Comparison of ENCODE assay signal across 8 mouse cellular contexts in genomic region chr13:48869600-48869949, GRCm38 (mm10). TPM values are rescaled to one million over a fixed set of nuclear protein-coding genes. Genes with fewer than 3 reads are reported as not detected.
DNase-seq lines count a peak whose midpoint lies in the region; ATAC-seq lines count a peak whose summit lies in the region.

No protein-coding gene starts in this region.

- no peak for ATAC-seq in embryonic facial prominence, embryonic 11.5 days (replicated peaks; ENCODE audit: insufficient number of reproducible peaks, low FRiP score, low TSS enrichment, low read depth)
- ATAC-seq in kidney, embryonic 14.5 days (ENCODE audit: low FRiP score, low TSS enrichment), result peak; percentile 2; the same call in 1 of the 2 replicates
- no peak for ATAC-seq in midbrain, embryonic 11.5 days (ENCODE audit: low FRiP score)

- peak overlapping the region; percentile 85 for H3K4me2 ChIP-seq in embryonic facial prominence, embryonic 11.5 days (ENCODE audit: low read depth, low read length)
- peak overlapping the region; percentile 84 for H3K4me2 ChIP-seq in kidney, embryonic 14.5 days (replicated peaks; ENCODE audit: low read depth, low read length)
- H3K4me2 ChIP-seq in midbrain, embryonic 11.5 days, result peak overlapping the region; percentile 72

- no peaks in the 10 kb centered on the region for H3K36me3 ChIP-seq in embryonic facial prominence, embryonic 11.5 days (replicated peaks; ENCODE audit: control insufficient read depth, insufficient read depth, low read depth, low read length)
- no peaks in the 10 kb centered on the region; the same call in 1 of the 2 replicates for H3K36me3 ChIP-seq in kidney, embryonic 14.5 days (ENCODE audit: control insufficient read depth, insufficient read depth, low read length)
- no peaks in the 10 kb centered on the region for H3K36me3 ChIP-seq in midbrain, embryonic 11.5 days (ENCODE audit: control insufficient read depth, insufficient read depth, low read length)

- peaks cover 16% of the 10 kb centered on the region for H3K4me1 ChIP-seq in embryonic facial prominence, embryonic 11.5 days (ENCODE audit: control insufficient read depth, insufficient read depth, low read length)
- H3K4me1 ChIP-seq in kidney, embryonic 14.5 days (ENCODE audit: control insufficient read depth, insufficient read depth, low read length), result peaks cover 21% of the 10 kb centered on the region
- peaks cover 21% of the 10 kb centered on the region for H3K4me1 ChIP-seq in midbrain, embryonic 11.5 days (ENCODE audit: control insufficient read depth, insufficient read depth, low read length)

- peak overlapping the region; percentile 99 for H3K9ac ChIP-seq in embryonic facial prominence, embryonic 11.5 days (replicated peaks; ENCODE audit: low read length)
- H3K9ac ChIP-seq in kidney, embryonic 14.5 days (ENCODE audit: low read depth, low read length), result peak overlapping the region; percentile 99
- H3K9ac ChIP-seq in midbrain, embryonic 11.5 days (ENCODE audit: low read length), result peak overlapping the region; percentile 98

- H3K9me3 ChIP-seq in embryonic facial prominence, embryonic 11.5 days (replicated peaks; ENCODE audit: control insufficient read depth, low read length), result no peaks in the 10 kb centered on the region
- no peaks in the 10 kb centered on the region for H3K9me3 ChIP-seq in kidney, embryonic 14.5 days (ENCODE audit: control insufficient read depth, low read length)
- H3K9me3 ChIP-seq in midbrain, embryonic 11.5 days (ENCODE audit: control insufficient read depth, low read length), result no peaks in the 10 kb centered on the region

- no peaks in the 10 kb centered on the region for H3K27me3 ChIP-seq in embryonic facial prominence, embryonic 11.5 days (ENCODE audit: control insufficient read depth, insufficient read depth, low read length)
- no peaks in the 10 kb centered on the region for H3K27me3 ChIP-seq in kidney, embryonic 14.5 days (ENCODE audit: control insufficient read depth, insufficient read depth, low read length)
- H3K27me3 ChIP-seq in midbrain, embryonic 11.5 days (ENCODE audit: control insufficient read depth, insufficient read depth, low read length), result no peaks in the 10 kb centered on the region

- WGBS in embryonic facial prominence, embryonic 11.5 days, result 8% methylated on average over 5 of the region's 5 CpGs
- WGBS in kidney, embryonic 14.5 days, result 9% methylated on average over 5 of the region's 5 CpGs
- 17% methylated on average over 5 of the region's 5 CpGs for WGBS in midbrain, embryonic 11.5 days

- peak; percentile 58 to 73 for DNase-seq in lung, adult 18-20 months
- no peak for DNase-seq in lung, postnatal 10 days
- DNase-seq in embryonic facial prominence, embryonic 11.5 days (ENCODE audit: low spot score), result peak; percentile 34
- DNase-seq in midbrain, embryonic 11.5 days (ENCODE audit: low spot score, missing footprints), result peak; percentile 90
- no peak for DNase-seq in frontal cortex, postnatal 25 days (ENCODE audit: low spot score in 2 of 2)
- DNase-seq in cerebellum, postnatal 36 days, result no peak
- no peak for DNase-seq in gastrocnemius, postnatal 10 days

- peak overlapping the region; percentile 96 for H3K4me3 ChIP-seq in embryonic facial prominence, embryonic 11.5 days (ENCODE audit: low read depth, low read length)
- peak overlapping the region; percentile 94 for H3K4me3 ChIP-seq in kidney, embryonic 14.5 days (ENCODE audit: low read length)
- peak overlapping the region; percentile 98 for H3K4me3 ChIP-seq in midbrain, embryonic 11.5 days (ENCODE audit: low read depth, low read length)

- peak overlapping the region; percentile 69 for H3K27ac ChIP-seq in embryonic facial prominence, embryonic 11.5 days (replicated peaks; ENCODE audit: low read depth, low read length)
- peak overlapping the region; percentile 87 for H3K27ac ChIP-seq in kidney, embryonic 14.5 days (ENCODE audit: low read depth, low read length)
- H3K27ac ChIP-seq in midbrain, embryonic 11.5 days (ENCODE audit: low read depth, low read length), result no peak overlapping the region; the same call in 1 of the 2 replicates

RNA-seq across cellular contexts. Expression of gene Phf2, which starts 1.3 kb away (rescaled TPM):
- polyA plus RNA-seq in embryonic facial prominence, embryonic 11.5 days (2014; fragmentation: Nextera tagmentation; extraction: Ambion mirVana), result 10.1 and 11.0 TPM in 2 replicates
- 9.9 and 11.8 TPM in 2 replicates for polyA plus RNA-seq in kidney, embryonic 14.5 days (2014; fragmentation: Nextera tagmentation; extraction: Ambion mirVana)
- 9.8 and 10.7 TPM in 2 replicates for polyA plus RNA-seq in midbrain, embryonic 11.5 days (2014; fragmentation: Nextera tagmentation; extraction: Ambion mirVana)
- total RNA-seq in gastrocnemius, postnatal 10 days (2021), result 10 to 100 TPM; 26.8 to 30.3 TPM

Comparison
In these comparisons a context has a peak if more than half of its experiments do, and no peak if none do; other contexts are left out.
1. DNase-seq: peak in lung, adult 18-20 months (2 of 2), embryonic facial prominence, embryonic 11.5 days (single experiment) and midbrain, embryonic 11.5 days (single experiment); none in lung, postnatal 10 days (single experiment), frontal cortex, postnatal 25 days (0 of 2), cerebellum, postnatal 36 days (0 of 2) and gastrocnemius, postnatal 10 days (single experiment).
2. Peak in every context shown above with its lines, with median percentiles within 50 percentile points of each other: H3K4me2 ChIP-seq, H3K4me3 ChIP-seq and H3K9ac ChIP-seq.